Mouse (Mus musculus) heart, embryonic 16.5 days (tissue): Measurements from ENCODE around the gene Mia. TPM values are rescaled to one million over a fixed set of nuclear protein-coding genes. Genes with fewer than 3 reads are reported as not detected.
A peak's percentile ranks its signal among the peaks of the same experiment; 100 is the strongest.

Experiments
- ATAC-seq: fragments of 200-750 bp; cut with Nextera tagmentation; replicated peaks from 2 replicates; pipeline ENCODE4 v1.8.0; 2017; ENCODE audit warnings: moderate number of reproducible peaks; ENCODE audit not compliant: insufficient read depth, low FRiP score; ENCODE audit errors: extremely low read depth
- H3K27ac ChIP-seq: fragments of 300-500 bp; sonication (generic); 2 replicates; pipeline ENCODE4 v1.5.1; 2014; ENCODE audit warnings: mild to moderate bottlenecking, low read length, control low read depth, moderate library complexity
- H3K27me3 ChIP-seq: fragments of 300-500 bp; sonication (generic); 2 replicates; pipeline ENCODE4 v1.6.1; 2014; ENCODE audit warnings: low read length, mixed read lengths; ENCODE audit not compliant: control insufficient read depth, insufficient read depth
- H3K36me3 ChIP-seq: fragments of 300-500 bp; sonication (generic); 2 replicates; pipeline ENCODE4 v1.6.1; 2014; ENCODE audit not compliant: control insufficient read depth, insufficient read depth
- H3K4me1 ChIP-seq: fragments of 300-500 bp; sonication (generic); 2 replicates; pipeline ENCODE4 v1.6.1; 2014; ENCODE audit warnings: low read length, mixed read lengths; ENCODE audit not compliant: control insufficient read depth, insufficient read depth
- H3K4me2 ChIP-seq: fragments of 300-500 bp; sonication (generic); 2 replicates; pipeline ENCODE4 v1.6.1; 2014; ENCODE audit warnings: low read depth, mild to moderate bottlenecking, control low read depth, low read length
- H3K4me3 ChIP-seq: fragments of 300-500 bp; sonication (generic); 2 replicates; pipeline ENCODE4 v1.5.1; 2014; ENCODE audit warnings: mild to moderate bottlenecking, control low read depth, low read length
- H3K9ac ChIP-seq: fragments of 300-500 bp; sonication (generic); 2 replicates; pipeline ENCODE4 v1.6.1; 2014; ENCODE audit warnings: low read length, control low read depth
- H3K9me3 ChIP-seq: fragments of 300-500 bp; sonication (generic); replicated peaks from 2 replicates; pipeline ENCODE4 v1.6.1; 2016; ENCODE audit warnings: low read length; ENCODE audit not compliant: control insufficient read depth
- WGBS: fragments of 180-500 bp; shearing (Covaris S2); extraction: QIAGEN DNeasy Blood & Tissue Kit; methylation state at CpG from one replicate; pipeline ENCODE4 v1.1.7; 2014; 5-methylcytosine and 5-hydroxymethylcytosine counted together
- microRNA counts: library from miRNA; unstranded; fragments of <30 nt; microRNA quantifications from one replicate; lab custom pipeline; 2016
- microRNA-seq: library from miRNA; unstranded; fragments of <30 nt; microRNA quantifications from one replicate; pipeline ENCODE4, GENCODE M21; 2017
- polyA plus RNA-seq: library from polyadenylated mRNA; unstranded; fragments of >200 nt; fragmentation: Nextera tagmentation; extraction: Ambion mirVana; gene quantifications from 2 replicates; pipeline ENCODE4 v1.2.1, GENCODE M21; 2015

The Mia gene
- polyA plus RNA-seq, 1 experiment from 2014 or later = 5.0 TPM

- no peaks in the 10 kb centered on the region for H3K36me3 ChIP-seq
- H3K4me2 ChIP-seq = no peak overlapping the region
- H3K27me3 ChIP-seq = no peaks in the 10 kb centered on the region
- WGBS = 83% methylated on average over 22 of the region's 22 CpGs
- H3K9me3 ChIP-seq = no peaks in the 10 kb centered on the region
- H3K9ac ChIP-seq = no peak overlapping the region
- H3K4me3 ChIP-seq = no peak overlapping the region
- no peak for ATAC-seq
- no peak overlapping the region for H3K27ac ChIP-seq
- no peaks in the 10 kb centered on the region for H3K4me1 ChIP-seq
Observed at GRCm38 (mm10) chr7:27130521-27131370, 50.2 kb downstream of the Mia start.

- Histone ChIP-seq H3K36me3 (no peaks in the 10 kb centered on the region), H3K4me2 (no peak overlapping the region), H3K27me3 (no peaks in the 10 kb centered on the region), H3K9me3 (no peaks in the 10 kb centered on the region), H3K9ac (no peak overlapping the region), H3K4me3 (no peak overlapping the region), H3K27ac (no peak overlapping the region), H3K4me1 (no peaks in the 10 kb centered on the region)
- 85% methylated on average over 12 of the region's 12 CpGs for WGBS
- ATAC-seq = no peak
Observed at GRCm38 (mm10) chr7:27129811-27130210, 51.1 kb downstream of the Mia start.

MicroRNAs encoded within 50 kb of the gene (microRNA counts, 519-probe panel; counts per million panel counts)
- 293 counts per million, percentile 1 among the panel's probes with 10 or more counts for microRNA mmu-miR-1191 (lab: Ali Mortazavi, UCI)

Small RNA genes within 50 kb of the gene (microRNA-seq; reads per million reads assigned to microRNA genes)
- gene Mir1191 = 4.5 reads per million, percentile 17 among the genes with 10 or more reads in this experiment
- gene Mir3101 = not detected

Other genes with a start within 250 kb of the Mia start
- not detected in 2 replicates for gene Cyp2a22, start 241.8 kb downstream of the Mia start, polyA plus RNA-seq
- not detected in 2 replicates for gene Cyp2a12, start 152.1 kb downstream of the Mia start, polyA plus RNA-seq
- gene Cyp2f2, start 61.2 kb downstream of the Mia start, polyA plus RNA-seq = 12.8 and 18.0 TPM in 2 replicates
- gene Cyp2t4, start 27.4 kb downstream of the Mia start, polyA plus RNA-seq = 0.08 TPM in 1 of 2 replicates, not detected in the other
- 48.4 and 55.3 TPM in 2 replicates for gene Egln2, start 14.4 kb downstream of the Mia start, polyA plus RNA-seq
- 48.1 and 51.0 TPM in 2 replicates for gene Rab4b, start 2.3 kb downstream of the Mia start, polyA plus RNA-seq
- not detected in 2 replicates for gene Gm21983, start 71 bp downstream of the Mia start, polyA plus RNA-seq
- gene BC024978, start 14.6 kb upstream of the Mia start, polyA plus RNA-seq = 2.4 and 2.6 TPM in 2 replicates
- gene Snrpa, start 15.1 kb upstream of the Mia start, polyA plus RNA-seq = 146 and 165 TPM in 2 replicates
- gene Itpkc, start 47.5 kb upstream of the Mia start, polyA plus RNA-seq = 2.5 and 3.4 TPM in 2 replicates
- 15.3 and 15.9 TPM in 2 replicates for gene Coq8b, start 51.9 kb upstream of the Mia start, polyA plus RNA-seq
- gene Numbl, start 77.3 kb upstream of the Mia start, polyA plus RNA-seq = 8.7 and 10.2 TPM in 2 replicates
- gene Ltbp4, start 156.5 kb upstream of the Mia start, polyA plus RNA-seq = 63.5 and 86.0 TPM in 2 replicates
- 22.3 and 24.1 TPM in 2 replicates for gene Shkbp1, start 174.9 kb upstream of the Mia start, polyA plus RNA-seq
- 0.46 TPM in 1 of 2 replicates, not detected in the other for gene Gm20479, start 176.3 kb upstream of the Mia start, polyA plus RNA-seq